Mouse (Mus musculus) neural tube, embryonic 13.5 days (tissue): ENCODE data around the gene Ube2h. TPM values are rescaled to one million over a fixed set of nuclear protein-coding genes. Genes with fewer than 3 reads are reported as not detected.
"Not testable (repeated sequence)": the region's sequence is repeated elsewhere in the genome, so short reads cannot be mapped to it uniquely, and the experiment has no call there.

Experiments used
- ATAC-seq: fragments of 200-750 bp; cut with Nextera tagmentation; 2 replicates; pipeline ENCODE4 v1.8.0; 2017; ENCODE audit warnings: low read depth, mild to moderate bottlenecking, moderate TSS enrichment, moderate library complexity
- H3K27ac ChIP-seq: fragments of 300-500 bp; sonication (generic); replicated peaks from 2 replicates; pipeline ENCODE4 v1.5.1; 2015; ENCODE audit warnings: moderate library complexity, mild to moderate bottlenecking, inconsistent platforms
- H3K27me3 ChIP-seq: fragments of 300-500 bp; sonication (generic); 2 replicates; pipeline ENCODE4 v1.6.1; 2015; ENCODE audit warnings: mild to moderate bottlenecking, inconsistent platforms
- H3K36me3 ChIP-seq: fragments of 300-500 bp; sonication (generic); 2 replicates; pipeline ENCODE4 v1.6.1; 2015; ENCODE audit warnings: mild to moderate bottlenecking, inconsistent platforms
- H3K4me1 ChIP-seq: fragments of 300-500 bp; sonication (generic); replicated peaks from 2 replicates; pipeline ENCODE4 v1.6.1; 2015; ENCODE audit warnings: inconsistent platforms
- H3K4me2 ChIP-seq: fragments of 300-500 bp; sonication (generic); 2 replicates; pipeline ENCODE4 v1.6.1; 2015; ENCODE audit warnings: inconsistent platforms, mild to moderate bottlenecking, moderate library complexity
- H3K4me3 ChIP-seq: fragments of 300-500 bp; sonication (generic); 2 replicates; pipeline ENCODE4 v1.5.1; 2015; ENCODE audit warnings: mild to moderate bottlenecking, inconsistent platforms
- H3K9ac ChIP-seq: fragments of 300-500 bp; sonication (generic); 2 replicates; pipeline ENCODE4 v1.6.1; 2015; ENCODE audit warnings: moderate library complexity, mild to moderate bottlenecking, inconsistent platforms
- H3K9me3 ChIP-seq: fragments of 300-500 bp; sonication (generic); 2 replicates; pipeline ENCODE4 v1.6.1; 2016; ENCODE audit warnings: inconsistent platforms
- whole genome bisulfite sequencing: fragments of 180-500 bp; shearing (Covaris S2); methylation state at CpG from one replicate; pipeline ENCODE4 v1.1.7; 2015; 5-methylcytosine and 5-hydroxymethylcytosine counted together
- polyA plus RNA-seq: library from polyadenylated mRNA; unstranded; fragments of >200 nt; fragmentation: Nextera tagmentation; extraction: Ambion mirVana; gene quantifications from 2 replicates; pipeline ENCODE4 v1.2.1, GENCODE M21; 2015

The Ube2h gene
- polyA plus RNA-seq, 1 experiment from 2014 or later: 65.8 TPM

GRCm38 (mm10) chr6:30211641-30212455, 92.5 kb downstream of the Ube2h start:
- H3K27ac ChIP-seq: no peak overlapping the region
- no peak overlapping the region for H3K4me2 ChIP-seq
- no peak for ATAC-seq
- no peak overlapping the region for H3K9ac ChIP-seq
- no peaks in the 10 kb centered on the region for H3K27me3 ChIP-seq
- no peaks in the 10 kb centered on the region for H3K9me3 ChIP-seq
- H3K4me3 ChIP-seq: no peak overlapping the region
- WGBS: 77% methylated on average over 16 of the region's 16 CpGs
- peaks cover 31% of the 10 kb centered on the region for H3K36me3 ChIP-seq
- no peaks in the 10 kb centered on the region for H3K4me1 ChIP-seq

- no peaks in the 10 kb centered on the region for H3K9me3 ChIP-seq
- H3K4me2 ChIP-seq: no peak overlapping the region
- no peak overlapping the region for H3K9ac ChIP-seq
- peak; percentile 38 for ATAC-seq
- no peak overlapping the region for H3K27ac ChIP-seq
- H3K36me3 ChIP-seq: peaks cover 24% of the 10 kb centered on the region
- no peak overlapping the region for H3K4me3 ChIP-seq
- H3K4me1 ChIP-seq: peaks cover 1% of the 10 kb centered on the region
- H3K27me3 ChIP-seq: no peaks in the 10 kb centered on the region
- 33% methylated on average over 5 of the region's 5 CpGs for WGBS
Observed at GRCm38 (mm10) chr6:30210788-30211187, 93.6 kb downstream of the Ube2h start.

GRCm38 (mm10) chr6:30208844-30209243, 95.5 kb downstream of the Ube2h start:
- Histone ChIP-seq H3K9ac (no peak overlapping the region), H3K27ac (no peak overlapping the region)
- WGBS: 48% methylated on average over 4 of the region's 4 CpGs

GRCm38 (mm10) chr6:30205587-30206202, 98.6 kb downstream of the Ube2h start:
- peak overlapping the region; percentile 65 for H3K9ac ChIP-seq

More at GRCm38 (mm10) chr6:30208844-30209243, 95.5 kb downstream of the Ube2h start:
- Histone ChIP-seq H3K9me3 (no peaks in the 10 kb centered on the region), H3K4me1 (peaks cover 11% of the 10 kb centered on the region), H3K4me2 (no peak overlapping the region), H3K4me3 (no peak overlapping the region), H3K27me3 (no peaks in the 10 kb centered on the region; the same call in 1 of the 2 replicates), H3K36me3 (peaks cover 15% of the 10 kb centered on the region)
- ATAC-seq: no peak

GRCm38 (mm10) chr6:30205180-30205538, 99.2 kb downstream of the Ube2h start:
- not testable (repeated sequence) for H3K36me3 ChIP-seq, H3K27me3 ChIP-seq, H3K27ac ChIP-seq, H3K9me3 ChIP-seq, H3K4me3 ChIP-seq, ATAC-seq, H3K9ac ChIP-seq, H3K4me2 ChIP-seq
- H3K4me1 ChIP-seq: peaks cover 11% of the 10 kb centered on the region
- 90% methylated on average over 5 of the region's 6 CpGs for WGBS

More at GRCm38 (mm10) chr6:30205587-30206202, 98.6 kb downstream of the Ube2h start:
- WGBS: 5% methylated on average over 30 of the region's 30 CpGs
- H3K27ac ChIP-seq: no peak overlapping the region
- H3K4me1 ChIP-seq: peaks cover 11% of the 10 kb centered on the region
- H3K9me3 ChIP-seq: no peaks in the 10 kb centered on the region
- no peaks in the 10 kb centered on the region; the same call in 1 of the 2 replicates for H3K27me3 ChIP-seq
- peak; percentile 86 for ATAC-seq
- no peaks in the 10 kb centered on the region for H3K36me3 ChIP-seq
- peak overlapping the region; percentile 27 for H3K4me3 ChIP-seq
- peak overlapping the region; percentile 56 for H3K4me2 ChIP-seq

GRCm38 (mm10) chr6:30204383-30205179, 99.8 kb downstream of the Ube2h start:
- H3K36me3 ChIP-seq: no peaks in the 10 kb centered on the region
- no peaks in the 10 kb centered on the region; the same call in 1 of the 2 replicates for H3K27me3 ChIP-seq
- no peak overlapping the region for H3K4me3 ChIP-seq
- H3K4me1 ChIP-seq: peaks cover 11% of the 10 kb centered on the region
- H3K9me3 ChIP-seq: no peaks in the 10 kb centered on the region
- H3K4me2 ChIP-seq: no peak overlapping the region
- H3K9ac ChIP-seq: no peak overlapping the region
- WGBS: 52% methylated on average over 20 of the region's 20 CpGs
- no peak overlapping the region for H3K27ac ChIP-seq
- ATAC-seq: no peak

- no peak for ATAC-seq
- WGBS: 68% methylated on average over 8 of the region's 8 CpGs
- Histone ChIP-seq H3K36me3 (no peaks in the 10 kb centered on the region), H3K4me2 (no peak overlapping the region), H3K4me3 (no peak overlapping the region), H3K27me3 (no peaks in the 10 kb centered on the region), H3K9ac (no peak overlapping the region), H3K9me3 (no peaks in the 10 kb centered on the region), H3K4me1 (no peaks in the 10 kb centered on the region), H3K27ac (no peak overlapping the region)
Observed at GRCm38 (mm10) chr6:30196143-30196542, 108.2 kb downstream of the Ube2h start.

GRCm38 (mm10) chr6:30195656-30196055, 108.7 kb downstream of the Ube2h start:
- WGBS: 73% methylated on average over 11 of the region's 11 CpGs

GRCm38 (mm10) chr6:30183624-30184023, 120.7 kb downstream of the Ube2h start:
- Histone ChIP-seq H3K27ac (no peak overlapping the region), H3K27me3 (peaks cover 43% of the 10 kb centered on the region), H3K4me2 (no peak overlapping the region), H3K4me3 (no peak overlapping the region), H3K4me1 (peaks cover 6% of the 10 kb centered on the region; the same call in 1 of the 2 replicates), H3K36me3 (no peaks in the 10 kb centered on the region), H3K9ac (no peak overlapping the region), H3K9me3 (no peaks in the 10 kb centered on the region)
- 81% methylated on average over 4 of the region's 4 CpGs for WGBS
- no peak for ATAC-seq

More at GRCm38 (mm10) chr6:30195656-30196055, 108.7 kb downstream of the Ube2h start:
- Histone ChIP-seq H3K4me2 (no peak overlapping the region), H3K9ac (no peak overlapping the region), H3K9me3 (no peaks in the 10 kb centered on the region), H3K36me3 (no peaks in the 10 kb centered on the region), H3K4me1 (no peaks in the 10 kb centered on the region), H3K27me3 (no peaks in the 10 kb centered on the region), H3K4me3 (no peak overlapping the region), H3K27ac (no peak overlapping the region)
- no peak for ATAC-seq

- H3K9ac ChIP-seq: no peak overlapping the region
- no peak overlapping the region for H3K4me2 ChIP-seq
- 50% methylated on average over 6 of the region's 6 CpGs for WGBS
- no peaks in the 10 kb centered on the region for H3K9me3 ChIP-seq
- H3K36me3 ChIP-seq: no peaks in the 10 kb centered on the region
- H3K4me3 ChIP-seq: no peak overlapping the region
- H3K27me3 ChIP-seq: peaks cover 58% of the 10 kb centered on the region
- H3K4me1 ChIP-seq: peaks cover 17% of the 10 kb centered on the region
- ATAC-seq: no peak
- peak overlapping the region; percentile 59; the same call in 1 of the 2 replicates for H3K27ac ChIP-seq
Observed at GRCm38 (mm10) chr6:30182038-30182437, 122.3 kb downstream of the Ube2h start.

- ATAC-seq: no peak
- no peak overlapping the region for H3K27ac ChIP-seq
- H3K36me3 ChIP-seq: no peaks in the 10 kb centered on the region
- no peaks in the 10 kb centered on the region for H3K9me3 ChIP-seq
- peaks cover 74% of the 10 kb centered on the region for H3K27me3 ChIP-seq
- peaks cover 28% of the 10 kb centered on the region for H3K4me1 ChIP-seq
- no peak overlapping the region for H3K9ac ChIP-seq
- H3K4me3 ChIP-seq: no peak overlapping the region
- H3K4me2 ChIP-seq: no peak overlapping the region
- WGBS: 24% methylated on average over 2 of the region's 2 CpGs
Observed at GRCm38 (mm10) chr6:30180321-30180720, 124.0 kb downstream of the Ube2h start.

GRCm38 (mm10) chr6:30179046-30179445, 125.3 kb downstream of the Ube2h start:
- 20% methylated on average over 11 of the region's 11 CpGs for WGBS
- no peak overlapping the region for H3K27ac ChIP-seq
- peaks cover 41% of the 10 kb centered on the region for H3K4me1 ChIP-seq
- ATAC-seq: no peak
- no peak overlapping the region for H3K9ac ChIP-seq
- no peak overlapping the region for H3K4me2 ChIP-seq
- H3K4me3 ChIP-seq: no peak overlapping the region
- no peaks in the 10 kb centered on the region for H3K36me3 ChIP-seq
- H3K9me3 ChIP-seq: no peaks in the 10 kb centered on the region
- peaks cover 87% of the 10 kb centered on the region for H3K27me3 ChIP-seq
